Mouse (Mus musculus) G1E (cell line): Measurements from ENCODE around the gene Mical3.

Experiments
- CTCF ChIP-seq: IDR thresholded peaks from 2 replicates; pipeline ENCODE4 v1.5.1; 2012; ENCODE audit warnings: low read depth, low read length, inconsistent platforms, mixed read lengths
- GATA1 ChIP-seq: IDR thresholded peaks from 2 replicates; pipeline ENCODE4 v1.6.1; 2012; ENCODE audit warnings: borderline replicate concordance, low read length, inconsistent platforms, mixed read lengths
- POLR2AphosphoS5 ChIP-seq: IDR thresholded peaks from 2 replicates; pipeline ENCODE4 v1.6.1; 2012; ENCODE audit warnings: low read depth, low read length, inconsistent platforms; ENCODE audit not compliant: insufficient replicate concordance

GRCm38 (mm10) chr6:120982314-120982713 is 148.5 kb downstream of the Mical3 start:
- no peak for TF ChIP-seq CTCF
- TF ChIP-seq GATA1: no peak
- no peak for TF ChIP-seq POLR2AphosphoS5
